Mouse (Mus musculus) small intestine, adult 2 months (tissue): ENCODE data around the gene Klhl26. TPM values are rescaled to one million over a fixed set of nuclear protein-coding genes. Genes with fewer than 3 reads are reported as not detected.

Source experiments
- H3K27ac ChIP-seq: fragments of 200-500 bp; 2 replicates; pipeline ENCODE4 v1.5.1; 2012; ENCODE audit warnings: low read depth, low read length, control low read depth, inconsistent platforms; ENCODE audit not compliant: insufficient read depth
- H3K27me3 ChIP-seq: fragments of 200-500 bp; 2 replicates; pipeline ENCODE4 v1.6.1; 2012; ENCODE audit warnings: mild to moderate bottlenecking, moderate library complexity, low read length, inconsistent platforms; ENCODE audit not compliant: control insufficient read depth, insufficient read depth
- H3K36me3 ChIP-seq: fragments of 200-500 bp; 2 replicates; pipeline ENCODE4 v1.6.1; 2012; ENCODE audit warnings: mild to moderate bottlenecking, low read length, control low read depth, inconsistent platforms; ENCODE audit not compliant: control insufficient read depth, insufficient read depth
- H3K4me1 ChIP-seq: fragments of 200-500 bp; 2 replicates; pipeline ENCODE4 v1.6.1; 2012; ENCODE audit warnings: low read length, inconsistent platforms, mixed read lengths; ENCODE audit not compliant: control insufficient read depth, insufficient read depth, insufficient read length
- H3K4me3 ChIP-seq: fragments of 200-500 bp; 2 replicates; pipeline ENCODE4 v1.5.1; 2012; ENCODE audit warnings: low read depth, mild to moderate bottlenecking, control low read depth, inconsistent platforms, low read length, moderate library complexity
- CTCF ChIP-seq: fragments of 200-500 bp; IDR thresholded peaks from 2 replicates; pipeline ENCODE4 v1.5.1; 2012; ENCODE audit warnings: low read depth, mild to moderate bottlenecking, control low read depth, inconsistent platforms, low read length, moderate library complexity, mixed read lengths; ENCODE audit not compliant: insufficient replicate concordance, insufficient read length; ENCODE audit errors: extremely low read depth
- POLR2A ChIP-seq: fragments of 200-500 bp; IDR thresholded peaks from 2 replicates; pipeline ENCODE4 v1.6.1; 2012; ENCODE audit warnings: low read depth, mild to moderate bottlenecking, control low read depth, inconsistent platforms, low read length, moderate library complexity
- WGBS: fragments of 180-500 bp; shearing (Covaris S2); methylation state at CpG from one replicate; pipeline ENCODE4 v1.1.7; 2018; 5-methylcytosine and 5-hydroxymethylcytosine counted together
- polyA plus RNA-seq: library from polyadenylated mRNA; depleted of rRNA; stranded (reverse); fragments of >200 nt; gene quantifications from 2 replicates; pipeline ENCODE4 v1.2.3, GENCODE M21; 2012

The Klhl26 gene
- polyA plus RNA-seq, 1 experiment, result 30.8 TPM

- H3K27ac ChIP-seq, result peak overlapping the region; percentile 28
- TF ChIP-seq CTCF (no peak), POLR2A (no peak)
- H3K27me3 ChIP-seq, result no peaks in the 10 kb centered on the region
- WGBS, result 29% methylated on average over 10 of the region's 10 CpGs
- H3K4me3 ChIP-seq, result no peak overlapping the region
- H3K4me1 ChIP-seq, result peaks cover 5% of the 10 kb centered on the region; the same call in 1 of the 2 replicates
- no peaks in the 10 kb centered on the region; the same call in 1 of the 2 replicates for H3K36me3 ChIP-seq
These were observed 7.4 kb downstream of the Klhl26 start for GRCm38 (mm10) chr8:70469295-70469916.

- Histone ChIP-seq H3K4me3 (no peak overlapping the region), H3K27me3 (no peaks in the 10 kb centered on the region), H3K36me3 (no peaks in the 10 kb centered on the region; the same call in 1 of the 2 replicates), H3K4me1 (peaks cover 5% of the 10 kb centered on the region; the same call in 1 of the 2 replicates), H3K27ac (no peak overlapping the region)
- WGBS, result 85% methylated on average over 4 of the region's 4 CpGs
- TF ChIP-seq CTCF (no peak), POLR2A (no peak)
These were observed 8.0 kb downstream of the Klhl26 start for GRCm38 (mm10) chr8:70468733-70469132.

GRCm38 (mm10) chr8:70467907-70468306, 8.9 kb downstream of the Klhl26 start:
- Histone ChIP-seq H3K27ac (no peak overlapping the region), H3K4me3 (no peak overlapping the region), H3K4me1 (peaks cover 5% of the 10 kb centered on the region; the same call in 1 of the 2 replicates), H3K36me3 (no peaks in the 10 kb centered on the region; the same call in 1 of the 2 replicates), H3K27me3 (no peaks in the 10 kb centered on the region)
- TF ChIP-seq CTCF (no peak), POLR2A (no peak)
- 62% methylated on average over 1 of the region's 1 CpGs for WGBS

- H3K4me3 ChIP-seq, result no peak overlapping the region
- H3K36me3 ChIP-seq, result no peaks in the 10 kb centered on the region; the same call in 1 of the 2 replicates
- H3K27me3 ChIP-seq, result no peaks in the 10 kb centered on the region
- 78% methylated on average over 5 of the region's 5 CpGs for WGBS
- H3K4me1 ChIP-seq, result peaks cover 5% of the 10 kb centered on the region; the same call in 1 of the 2 replicates
- H3K27ac ChIP-seq, result no peak overlapping the region
- no peak for TF ChIP-seq CTCF
These were observed 9.5 kb downstream of the Klhl26 start for GRCm38 (mm10) chr8:70467229-70467725.

- 60% methylated on average over 11 of the region's 11 CpGs for whole genome bisulfite sequencing
- Histone ChIP-seq H3K4me3 (no peak overlapping the region), H3K36me3 (no peaks in the 10 kb centered on the region; the same call in 1 of the 2 replicates), H3K4me1 (peaks cover 5% of the 10 kb centered on the region; the same call in 1 of the 2 replicates), H3K27ac (no peak overlapping the region), H3K27me3 (no peaks in the 10 kb centered on the region)
- TF ChIP-seq CTCF (no peak), POLR2A (no peak)
These were observed 10.0 kb downstream of the Klhl26 start for GRCm38 (mm10) chr8:70466771-70467170.

GRCm38 (mm10) chr8:70466305-70466704, 10.5 kb downstream of the Klhl26 start:
- no peak overlapping the region for H3K4me3 ChIP-seq
- TF ChIP-seq CTCF (no peak), POLR2A (no peak)
- no peaks in the 10 kb centered on the region; the same call in 1 of the 2 replicates for H3K36me3 ChIP-seq
- H3K4me1 ChIP-seq, result peaks cover 5% of the 10 kb centered on the region; the same call in 1 of the 2 replicates
- WGBS, result 95% methylated on average over 4 of the region's 4 CpGs
- no peaks in the 10 kb centered on the region for H3K27me3 ChIP-seq
- no peak overlapping the region for H3K27ac ChIP-seq

GRCm38 (mm10) chr8:70465701-70466100, 11.1 kb downstream of the Klhl26 start:
- H3K4me3 ChIP-seq, result no peak overlapping the region
- H3K27ac ChIP-seq, result no peak overlapping the region
- TF ChIP-seq POLR2A (no peak), CTCF (no peak)
- H3K36me3 ChIP-seq, result no peaks in the 10 kb centered on the region; the same call in 1 of the 2 replicates
- H3K4me1 ChIP-seq, result peaks cover 5% of the 10 kb centered on the region; the same call in 1 of the 2 replicates
- no peaks in the 10 kb centered on the region for H3K27me3 ChIP-seq
- 98% methylated on average over 4 of the region's 4 CpGs for whole genome bisulfite sequencing
